Mouse (Mus musculus) left cerebral cortex, adult 18-20 months (tissue): ENCODE data around the gene Nccrp1. TPM values are rescaled to one million over a fixed set of nuclear protein-coding genes. Genes with fewer than 3 reads are reported as not detected.

Experiments
- DNase-seq, 2 experiments: peaks; one replicate each; pipeline ENCODE4 v3.0.0; 2021 to 2022; ENCODE audit warnings: low spot score in 2 of 2, mixed read lengths in 1 of 2
- long read RNA-seq, 2 experiments: library from polyadenylated mRNA; stranded (forward); transcript quantifications; one replicate each; pipeline ENCODE4 v2.0.0; 2021
- total RNA-seq, 2 experiments: library from RNA; stranded (reverse); gene quantifications; 2 replicates each; pipeline ENCODE4 v1.2.3; 2021

The Nccrp1 gene
- under 1 TPM in 1 of 2 experiments, not detected in 1; 0.28 TPM for total RNA-seq
- long read RNA-seq, experiment 1 = 0 reads
- long read RNA-seq, experiment 2 = 0 reads

GRCm38 (mm10) chr7:28547154-28547553 lies at the start of gene Nccrp1:
TSS of gene Nccrp1 (minus strand) at chr7:28547254.
- DNase-seq = no peak

GRCm38 (mm10) chr7:28595751-28596435 lies 48.8 kb upstream of the Nccrp1 start:
- no peak for DNase-seq

- DNase-seq = no peak
Observed at GRCm38 (mm10) chr7:28593206-28594111, 46.4 kb upstream of the Nccrp1 start.

- no peak for DNase-seq
Observed at GRCm38 (mm10) chr7:28591862-28592261, 44.8 kb upstream of the Nccrp1 start.

- DNase-seq = no peak
Observed at GRCm38 (mm10) chr7:28587644-28588043, 40.6 kb upstream of the Nccrp1 start.

- no peak for DNase-seq
Observed at GRCm38 (mm10) chr7:28586663-28587411, 39.8 kb upstream of the Nccrp1 start.

GRCm38 (mm10) chr7:28585001-28585400 lies 37.9 kb upstream of the Nccrp1 start:
- no peak for DNase-seq

GRCm38 (mm10) chr7:28584468-28584867 lies 37.4 kb upstream of the Nccrp1 start:
- no peak for DNase-seq

- DNase-seq = peak in 1 of 2 experiments; percentile 44
Observed at GRCm38 (mm10) chr7:28583570-28584344, 36.7 kb upstream of the Nccrp1 start.

GRCm38 (mm10) chr7:28582841-28583240 lies 35.8 kb upstream of the Nccrp1 start:
- no peak for DNase-seq

- no peak for DNase-seq
Observed at GRCm38 (mm10) chr7:28581721-28582120, 34.7 kb upstream of the Nccrp1 start.

- no peak for DNase-seq
Observed at GRCm38 (mm10) chr7:28579826-28580225, 32.8 kb upstream of the Nccrp1 start.

- DNase-seq = no peak
Observed at GRCm38 (mm10) chr7:28578543-28579053, 31.5 kb upstream of the Nccrp1 start.

- no peak for DNase-seq
Observed at GRCm38 (mm10) chr7:28577826-28578542, 30.9 kb upstream of the Nccrp1 start.

- no peak for DNase-seq
Observed at GRCm38 (mm10) chr7:28576271-28576914, 29.3 kb upstream of the Nccrp1 start.

GRCm38 (mm10) chr7:28575597-28575996 lies 28.5 kb upstream of the Nccrp1 start:
- no peak for DNase-seq

GRCm38 (mm10) chr7:28573236-28573635 lies 26.2 kb upstream of the Nccrp1 start:
- DNase-seq = no peak

- DNase-seq = no peak
Observed at GRCm38 (mm10) chr7:28572689-28573088, 25.6 kb upstream of the Nccrp1 start.

GRCm38 (mm10) chr7:28570982-28571682 lies 24.1 kb upstream of the Nccrp1 start:
- DNase-seq = no peak
